In the genomic region with DNA sequence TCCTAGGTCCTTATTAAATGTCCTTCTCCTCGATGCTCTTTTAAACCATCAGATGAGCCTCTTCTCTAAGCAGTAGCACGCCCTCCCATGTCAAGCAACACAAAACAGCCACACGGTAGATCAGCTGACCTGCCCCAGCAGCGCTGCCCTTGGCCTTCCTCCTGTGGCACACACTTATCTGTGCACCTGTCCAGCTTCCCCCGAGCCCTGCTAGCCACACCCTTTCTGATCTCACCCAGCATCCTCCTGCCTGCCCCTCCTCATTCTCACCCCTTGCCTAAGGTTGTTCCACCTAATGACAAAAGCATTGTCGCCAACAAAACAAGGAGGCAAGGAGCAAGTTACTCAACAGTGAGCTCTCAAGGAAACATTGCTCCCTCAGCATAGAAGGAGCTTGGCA, we compare ENCODE assay signal across 26 mouse cellular contexts. TPM values are rescaled to one million over a fixed set of nuclear protein-coding genes. Genes with fewer than 3 reads are reported as not detected.
DNase-seq lines count a peak whose midpoint lies in the region; ATAC-seq and TF ChIP-seq lines count a peak whose summit lies in the region.
"Had no signal": no experiment of that assay in that cellular context is flagged by ENCODE, and none has a peak within 500 bp of the region (broad histone marks: within the 10 kb centered on the region; RNA-seq: fewer than 3 reads in every experiment).

No protein-coding gene starts in this region.

- no peak for ATAC-seq in embryonic facial prominence, embryonic 12.5 days (ENCODE audit: insufficient number of reproducible peaks, insufficient read depth, low FRiP score, low TSS enrichment)
- ATAC-seq in heart, embryonic 12.5 days (ENCODE audit: insufficient number of reproducible peaks, low FRiP score): no peak
- ATAC-seq in limb, embryonic 13.5 days (ENCODE audit: low FRiP score, low read depth): no peak
- peak; percentile 57; the same call in 1 of the 2 replicates for ATAC-seq in stomach, postnatal 0 days (ENCODE audit: low FRiP score, low TSS enrichment)
- ATAC-seq: inflammation-experienced regulatory T-cells, adult 6 months; liver, postnatal 0 days; lung, postnatal 0 days; midbrain, embryonic 13.5 days had no signal

- no peaks in the 10 kb centered on the region for H3K36me3 ChIP-seq in embryonic facial prominence, embryonic 12.5 days
- no peaks in the 10 kb centered on the region for H3K36me3 ChIP-seq in embryonic facial prominence, embryonic 10.5 days (replicated peaks)
- H3K36me3 ChIP-seq in heart, embryonic 12.5 days: no peaks in the 10 kb centered on the region
- H3K36me3 ChIP-seq in limb, embryonic 13.5 days: no peaks in the 10 kb centered on the region
- peaks cover 8% of the 10 kb centered on the region; the same call in 1 of the 2 replicates for H3K36me3 ChIP-seq in limb, embryonic 10.5 days
- H3K36me3 ChIP-seq in stomach, postnatal 0 days (ENCODE audit: control insufficient read depth, insufficient read depth, low read length): no peaks in the 10 kb centered on the region
- H3K36me3 ChIP-seq: embryonic facial prominence, embryonic 15.5 days; midbrain, embryonic 13.5 days; stomach, embryonic 15.5 days had no signal

- H3K4me1 ChIP-seq in embryonic facial prominence, embryonic 12.5 days: peaks cover 42% of the 10 kb centered on the region
- H3K4me1 ChIP-seq in embryonic facial prominence, embryonic 10.5 days: peaks cover 47% of the 10 kb centered on the region
- H3K4me1 ChIP-seq in heart, embryonic 12.5 days (replicated peaks): peaks cover 84% of the 10 kb centered on the region
- H3K4me1 ChIP-seq in limb, embryonic 13.5 days: peaks cover 70% of the 10 kb centered on the region
- peaks cover 67% of the 10 kb centered on the region for H3K4me1 ChIP-seq in limb, embryonic 10.5 days
- peaks cover 3% of the 10 kb centered on the region; the same call in 1 of the 2 replicates for H3K4me1 ChIP-seq in stomach, postnatal 0 days (replicated peaks; ENCODE audit: control insufficient read depth, insufficient read depth)

- DNase-seq in embryonic facial prominence, embryonic 10.5 days (ENCODE audit: low spot score): no peak
- no peak for DNase-seq in heart, adult 11 months
- no peak for DNase-seq in limb, embryonic 10.5 days (ENCODE audit: low spot score)
- no peak for DNase-seq in stomach, postnatal 0 days (ENCODE audit: low spot score)
- no peak for DNase-seq in adrenal gland, postnatal 25 days
- DNase-seq: adrenal gland, postnatal 10 days; cerebellum, adult 2 months; cerebellum, postnatal 25 days; embryo, embryonic 11 days; gastrocnemius, postnatal 25 days; heart, postnatal 4 days; left cerebral cortex, postnatal 4 days; liver, postnatal 0 days had no signal

- 0 out of 2 replicates have a peak overlapping the region, but pooled peaks have one; percentile 4 for H3K27ac ChIP-seq in embryonic facial prominence, embryonic 12.5 days
- H3K27ac ChIP-seq in embryonic facial prominence, embryonic 10.5 days (replicated peaks): no peak overlapping the region
- peak overlapping the region; percentile 14; the same call in 1 of the 2 replicates for H3K27ac ChIP-seq in heart, embryonic 12.5 days (ENCODE audit: poor library complexity, severe bottlenecking)
- H3K27ac ChIP-seq in limb, embryonic 13.5 days: no peak overlapping the region
- no peak overlapping the region for H3K27ac ChIP-seq in limb, embryonic 10.5 days
- no peak overlapping the region for H3K27ac ChIP-seq in stomach, postnatal 0 days (replicated peaks)
- H3K27ac ChIP-seq: hindbrain, embryonic 14.5 days; macrophage; midbrain, embryonic 13.5 days had no signal

- no peaks in the 10 kb centered on the region for H3K27me3 ChIP-seq in embryonic facial prominence, embryonic 12.5 days
- H3K27me3 ChIP-seq in embryonic facial prominence, embryonic 10.5 days (replicated peaks; ENCODE audit: low read depth, poor library complexity, severe bottlenecking): no peaks in the 10 kb centered on the region
- no peaks in the 10 kb centered on the region for H3K27me3 ChIP-seq in heart, embryonic 12.5 days (replicated peaks)
- H3K27me3 ChIP-seq in limb, embryonic 13.5 days: no peaks in the 10 kb centered on the region
- no peaks in the 10 kb centered on the region for H3K27me3 ChIP-seq in limb, embryonic 10.5 days (ENCODE audit: low read depth, poor library complexity, severe bottlenecking)
- no peaks in the 10 kb centered on the region for H3K27me3 ChIP-seq in stomach, postnatal 0 days (ENCODE audit: control insufficient read depth, insufficient read depth, low read length)
- H3K27me3 ChIP-seq: embryonic facial prominence, embryonic 15.5 days; midbrain, embryonic 13.5 days; stomach, embryonic 15.5 days had no signal

- H3K9me3 ChIP-seq in embryonic facial prominence, embryonic 12.5 days: no peaks in the 10 kb centered on the region
- H3K9me3 ChIP-seq in embryonic facial prominence, embryonic 10.5 days: 0 out of 2 replicates have a peak, but pooled peaks cover 2% of the 10 kb centered on the region
- H3K9me3 ChIP-seq in heart, embryonic 12.5 days (replicated peaks): 0 out of 2 replicates have a peak, but pooled peaks cover 4% of the 10 kb centered on the region
- no peaks in the 10 kb centered on the region for H3K9me3 ChIP-seq in limb, embryonic 13.5 days
- no peaks in the 10 kb centered on the region for H3K9me3 ChIP-seq in limb, embryonic 10.5 days (replicated peaks)
- no peaks in the 10 kb centered on the region for H3K9me3 ChIP-seq in stomach, postnatal 0 days (ENCODE audit: control insufficient read depth, low read length)
- H3K9me3 ChIP-seq: embryonic facial prominence, embryonic 15.5 days; midbrain, embryonic 13.5 days; stomach, embryonic 15.5 days had no signal

- H3K9ac ChIP-seq in embryonic facial prominence, embryonic 12.5 days: no peak overlapping the region
- H3K9ac ChIP-seq in heart, embryonic 12.5 days: no peak overlapping the region
- no peak overlapping the region for H3K9ac ChIP-seq in limb, embryonic 13.5 days
- no peak overlapping the region for H3K9ac ChIP-seq in stomach, postnatal 0 days (ENCODE audit: low read length)
- H3K9ac ChIP-seq: embryonic facial prominence, embryonic 15.5 days; hindbrain, embryonic 14.5 days; liver, postnatal 0 days; midbrain, embryonic 13.5 days; stomach, embryonic 15.5 days had no signal

- no peak overlapping the region for H3K4me3 ChIP-seq in embryonic facial prominence, embryonic 12.5 days
- H3K4me3 ChIP-seq in embryonic facial prominence, embryonic 10.5 days: no peak overlapping the region
- no peak overlapping the region for H3K4me3 ChIP-seq in heart, embryonic 12.5 days
- no peak overlapping the region for H3K4me3 ChIP-seq in limb, embryonic 13.5 days
- no peak overlapping the region for H3K4me3 ChIP-seq in limb, embryonic 10.5 days
- no peak overlapping the region for H3K4me3 ChIP-seq in stomach, postnatal 0 days (ENCODE audit: low read depth, low read length)
- H3K4me3 ChIP-seq: embryonic facial prominence, embryonic 15.5 days; midbrain, embryonic 13.5 days; stomach, embryonic 15.5 days had no signal

- TF ChIP-seq CTCF in stomach, postnatal 0 days (IDR thresholded peaks at IDR 0.05; ENCODE audit: low read depth): no peak

- WGBS in embryonic facial prominence, embryonic 12.5 days: 73% methylated on average over 6 of the region's 6 CpGs
- 80% methylated on average over 6 of the region's 6 CpGs for WGBS in embryonic facial prominence, embryonic 10.5 days
- 51% methylated on average over 6 of the region's 6 CpGs for WGBS in heart, embryonic 12.5 days
- WGBS in limb, embryonic 13.5 days: 71% methylated on average over 6 of the region's 6 CpGs
- 81% methylated on average over 6 of the region's 6 CpGs for WGBS in limb, embryonic 10.5 days
- WGBS in stomach, postnatal 0 days: 58% methylated on average over 6 of the region's 6 CpGs

- no peak overlapping the region for H3K4me2 ChIP-seq in embryonic facial prominence, embryonic 12.5 days (replicated peaks)
- no peak overlapping the region for H3K4me2 ChIP-seq in heart, embryonic 12.5 days
- H3K4me2 ChIP-seq in limb, embryonic 13.5 days (replicated peaks): 0 out of 2 replicates have a peak overlapping the region, but pooled peaks have one; percentile 52
- H3K4me2 ChIP-seq in stomach, postnatal 0 days (replicated peaks; ENCODE audit: low read depth): no peak overlapping the region
- H3K4me2 ChIP-seq: embryonic facial prominence, embryonic 15.5 days; hindbrain, embryonic 14.5 days; liver, embryonic 11.5 days; midbrain, embryonic 13.5 days; stomach, embryonic 15.5 days had no signal

- TF ChIP-seq EP300 in stomach, postnatal 0 days (optimal IDR thresholded peaks at IDR 0.05): no peak

RNA-seq across cellular contexts. Expression of gene Ror2, which starts 18.1 kb away (rescaled TPM):
- 42.0 and 42.1 TPM in 2 replicates for polyA plus RNA-seq in embryonic facial prominence, embryonic 12.5 days (2016; fragmentation: Nextera tagmentation; extraction: Ambion mirVana)
- polyA plus RNA-seq in embryonic facial prominence, embryonic 10.5 days (2016; fragmentation: Nextera tagmentation; extraction: Ambion mirVana): 20.7 and 23.6 TPM in 2 replicates
- 28.3 and 30.7 TPM in 2 replicates for polyA plus RNA-seq in heart, embryonic 12.5 days (2016; fragmentation: Nextera tagmentation; extraction: Ambion mirVana)
- polyA plus RNA-seq in limb, embryonic 13.5 days (2015; fragmentation: Nextera tagmentation; extraction: Ambion mirVana): 25.7 and 25.8 TPM in 2 replicates
- polyA plus RNA-seq in limb, embryonic 10.5 days (2016; fragmentation: Nextera tagmentation; extraction: Ambion mirVana): 37.9 and 40.1 TPM in 2 replicates
- 5.7 and 6.9 TPM in 2 replicates for polyA plus RNA-seq in stomach, postnatal 0 days (2015; fragmentation: Nextera tagmentation; extraction: Ambion mirVana)
- 6.7 and 7.8 TPM in 2 replicates for total RNA-seq in adrenal gland, postnatal 25 days (2021)
- total RNA-seq: monocyte, adult 5-6 weeks; neutrophil, adult 5-6 weeks had no signal
- polyA plus RNA-seq: inflammation-experienced regulatory T-cells, adult 6 months; macrophage had no signal

Comparison
In these comparisons a context has a peak if more than half of its experiments do, and no peak if none do; other contexts are left out.
1. H3K27ac ChIP-seq: peak in embryonic facial prominence, embryonic 12.5 days (single experiment) and heart, embryonic 12.5 days (single experiment); none in embryonic facial prominence, embryonic 10.5 days (single experiment), limb, embryonic 13.5 days (single experiment), limb, embryonic 10.5 days (single experiment) and stomach, postnatal 0 days (single experiment).